Comparison of ENCODE assay signal across 16 mouse cellular contexts in genomic region chr4:63048606-63049005, GRCm38 (mm10).
DNase-seq lines count a peak whose midpoint lies in the region; ATAC-seq and TF ChIP-seq lines count a peak whose summit lies in the region.
"Had no signal": no experiment of that assay in that cellular context is flagged by ENCODE, and none has a peak within 500 bp of the region (broad histone marks: within the 10 kb centered on the region; RNA-seq: fewer than 3 reads in every experiment).

No protein-coding gene starts in this region.

- dilution Hi-C loops in CH12.LX (cut with MboI; ENCODE audit: extremely low pct_ligation_motif_present, extremely low pct_unique_long_range_greater_than_20kb, low sequenced_read_pairs), result no loop called here

- no peaks in the 10 kb centered on the region for H3K27me3 ChIP-seq in hindbrain, embryonic 11.5 days (ENCODE audit: control insufficient read depth, insufficient read depth, low read length)
- H3K27me3 ChIP-seq in hindbrain, postnatal 0 days (ENCODE audit: insufficient read depth, low read length), result no peaks in the 10 kb centered on the region
- no peaks in the 10 kb centered on the region for H3K27me3 ChIP-seq in neural tube, embryonic 12.5 days (replicated peaks)
- H3K27me3 ChIP-seq in CH12.LX (replicated peaks), result peaks cover 32% of the 10 kb centered on the region
- no peaks in the 10 kb centered on the region for H3K27me3 ChIP-seq in kidney, postnatal 0 days (ENCODE audit: insufficient read depth, low read length)
- H3K27me3 ChIP-seq: embryonic facial prominence, embryonic 13.5 days; midbrain, embryonic 15.5 days had no signal

- H3K9me3 ChIP-seq in hindbrain, embryonic 11.5 days (ENCODE audit: control insufficient read depth, low read length), result no peaks in the 10 kb centered on the region
- H3K9me3 ChIP-seq in hindbrain, postnatal 0 days (ENCODE audit: low read length), result no peaks in the 10 kb centered on the region
- no peaks in the 10 kb centered on the region for H3K9me3 ChIP-seq in neural tube, embryonic 12.5 days
- H3K9me3 ChIP-seq in CH12.LX (replicated peaks; ENCODE audit: low read length), result peaks cover 2% of the 10 kb centered on the region
- H3K9me3 ChIP-seq in kidney, postnatal 0 days (replicated peaks; ENCODE audit: low read length), result no peaks in the 10 kb centered on the region
- H3K9me3 ChIP-seq: embryonic facial prominence, embryonic 13.5 days; midbrain, embryonic 15.5 days had no signal

- H3K27ac ChIP-seq in hindbrain, embryonic 11.5 days (ENCODE audit: low read depth, low read length), result no peak overlapping the region
- H3K27ac ChIP-seq in hindbrain, postnatal 0 days, result no peak overlapping the region
- no peak overlapping the region for H3K27ac ChIP-seq in neural tube, embryonic 12.5 days
- no peak overlapping the region for H3K27ac ChIP-seq in CH12.LX (ENCODE audit: insufficient read depth, low read depth)
- H3K27ac ChIP-seq in kidney, postnatal 0 days, result peak overlapping the region; percentile 93
- H3K27ac ChIP-seq: embryonic facial prominence, embryonic 13.5 days; forebrain, embryonic 10.5 days; layer of hippocampus, adult 2 months; liver, embryonic 14.5 days; midbrain, embryonic 15.5 days had no signal

- in situ Hi-C loops in CH12.LX (cut with MboI; ENCODE audit: low pct_ligation_motif_present, low pct_unique_long_range_greater_than_20kb, low sequenced_read_pairs), result no loop called here

- no peak overlapping the region for H3K4me2 ChIP-seq in hindbrain, embryonic 11.5 days (replicated peaks; ENCODE audit: low read depth, low read length)
- H3K4me2 ChIP-seq in hindbrain, postnatal 0 days (ENCODE audit: low read depth, low read length), result no peak overlapping the region
- H3K4me2 ChIP-seq in neural tube, embryonic 12.5 days (replicated peaks), result no peak overlapping the region
- H3K4me2 ChIP-seq in CH12.LX (ENCODE audit: insufficient read depth, low read depth, poor library complexity, severe bottlenecking), result no peak overlapping the region
- no peak overlapping the region for H3K4me2 ChIP-seq in kidney, postnatal 0 days (ENCODE audit: low read length)
- H3K4me2 ChIP-seq: embryonic facial prominence, embryonic 13.5 days; midbrain, embryonic 15.5 days had no signal

- ATAC-seq in hindbrain, embryonic 11.5 days (ENCODE audit: low FRiP score), result peak; percentile 57; the same call in 1 of the 2 replicates
- ATAC-seq in hindbrain, postnatal 0 days, result no peak
- 0 out of 2 replicates have a peak, but pooled peaks have one; percentile 41 for ATAC-seq in neural tube, embryonic 12.5 days (ENCODE audit: low FRiP score, low read depth)
- no peak for ATAC-seq in kidney, postnatal 0 days (replicated peaks; ENCODE audit: low FRiP score, low read depth)
- ATAC-seq: lung, postnatal 0 days; midbrain, embryonic 15.5 days had no signal

- H3K4me1 ChIP-seq in hindbrain, embryonic 11.5 days (replicated peaks; ENCODE audit: control insufficient read depth, insufficient read depth, low read length), result no peaks in the 10 kb centered on the region
- 0 out of 2 replicates have a peak, but pooled peaks cover 5% of the 10 kb centered on the region for H3K4me1 ChIP-seq in hindbrain, postnatal 0 days (ENCODE audit: insufficient read depth, low read length)
- H3K4me1 ChIP-seq in neural tube, embryonic 12.5 days, result peaks cover 14% of the 10 kb centered on the region; the same call in 1 of the 2 replicates
- H3K4me1 ChIP-seq in CH12.LX (ENCODE audit: control insufficient read depth in 1 of 2, insufficient read depth in 2 of 2), result no peaks in the 10 kb centered on the region
- peaks cover 33% of the 10 kb centered on the region for H3K4me1 ChIP-seq in kidney, postnatal 0 days (replicated peaks; ENCODE audit: insufficient read depth, low read length)

- TF ChIP-seq RAD21 in CH12.LX (IDR thresholded peaks at IDR 0.05; ENCODE audit: low read depth, low read length), result no peak

- no peak overlapping the region for H3K9ac ChIP-seq in hindbrain, embryonic 11.5 days (ENCODE audit: low read depth, low read length)
- no peak overlapping the region for H3K9ac ChIP-seq in hindbrain, postnatal 0 days (replicated peaks; ENCODE audit: low read length)
- no peak overlapping the region for H3K9ac ChIP-seq in neural tube, embryonic 12.5 days
- H3K9ac ChIP-seq in CH12.LX (ENCODE audit: insufficient read depth, low read depth), result no peak overlapping the region
- no peak overlapping the region for H3K9ac ChIP-seq in kidney, postnatal 0 days (ENCODE audit: low read depth, low read length)
- H3K9ac ChIP-seq: embryonic facial prominence, embryonic 13.5 days; liver, embryonic 14.5 days; midbrain, embryonic 15.5 days had no signal

- H3K79me2 ChIP-seq in CH12.LX (replicated peaks; ENCODE audit: control insufficient read depth, extremely low read depth, insufficient read depth, poor library complexity, severe bottlenecking), result no peaks in the 10 kb centered on the region

- no peak for DNase-seq in hindbrain, embryonic 11.5 days (ENCODE audit: low spot score)
- no peak for DNase-seq in hindbrain, postnatal 0 days (ENCODE audit: low spot score)
- DNase-seq in neural tube, embryonic 10.5 days (ENCODE audit: extremely low spot score, low spot score), result no peak
- DNase-seq in CH12.LX (ENCODE audit: extremely low read depth), result peak; percentile 4
- no peak for DNase-seq in kidney, postnatal 0 days (ENCODE audit: low spot score)
- DNase-seq in frontal cortex, postnatal 25 days (ENCODE audit: low spot score in 2 of 2), result no peak
- DNase-seq: adrenal gland, postnatal 36 days; cerebellum, adult 9-10 months; gastrocnemius, postnatal 10 days had no signal

- WGBS in hindbrain, embryonic 11.5 days, result 70% methylated on average over 3 of the region's 3 CpGs
- 85% methylated on average over 3 of the region's 3 CpGs for WGBS in hindbrain, postnatal 0 days
- WGBS in neural tube, embryonic 12.5 days, result 59% methylated on average over 3 of the region's 3 CpGs
- WGBS in kidney, postnatal 0 days, result 71% methylated on average over 3 of the region's 3 CpGs

- no peak for TF ChIP-seq CTCF in hindbrain, postnatal 0 days (IDR thresholded peaks at IDR 0.05; ENCODE audit: low read depth)
- no peak for TF ChIP-seq CTCF in CH12.LX (conservative IDR thresholded peaks at IDR 0.05 in 1 of 2, IDR thresholded peaks at IDR 0.05 in 1 of 2; ENCODE audit: low read depth in 2 of 2, low read length in 2 of 2)
- TF ChIP-seq CTCF in kidney, postnatal 0 days (IDR thresholded peaks at IDR 0.05; ENCODE audit: low read depth), result no peak

- H3K4me3 ChIP-seq in hindbrain, embryonic 11.5 days (ENCODE audit: low read depth, low read length), result no peak overlapping the region
- no peak overlapping the region for H3K4me3 ChIP-seq in hindbrain, postnatal 0 days (ENCODE audit: low read length)
- no peak overlapping the region for H3K4me3 ChIP-seq in neural tube, embryonic 12.5 days
- H3K4me3 ChIP-seq in CH12.LX (replicated peaks in 1 of 3; ENCODE audit: low read depth in 2 of 3, low read length in 2 of 3, poor library complexity in 1 of 3), result no peak overlapping the region
- no peak overlapping the region for H3K4me3 ChIP-seq in kidney, postnatal 0 days (replicated peaks; ENCODE audit: low read depth, low read length)
- H3K4me3 ChIP-seq: embryonic facial prominence, embryonic 13.5 days; forebrain, embryonic 10.5 days; layer of hippocampus, adult 2 months; midbrain, embryonic 15.5 days had no signal

- TF ChIP-seq POLR2A in CH12.LX (IDR thresholded peaks at IDR 0.05; ENCODE audit: low read depth, low read length), result no peak

- H3K36me3 ChIP-seq in hindbrain, embryonic 11.5 days (ENCODE audit: control insufficient read depth, insufficient read depth, low read length), result no peaks in the 10 kb centered on the region
- no peaks in the 10 kb centered on the region for H3K36me3 ChIP-seq in hindbrain, postnatal 0 days (ENCODE audit: insufficient read depth, low read length)
- no peaks in the 10 kb centered on the region for H3K36me3 ChIP-seq in neural tube, embryonic 12.5 days
- no peaks in the 10 kb centered on the region for H3K36me3 ChIP-seq in CH12.LX (replicated peaks in 1 of 2; ENCODE audit: control insufficient read depth in 1 of 2, insufficient read depth in 1 of 2, low read length in 1 of 2)
- no peaks in the 10 kb centered on the region for H3K36me3 ChIP-seq in kidney, postnatal 0 days (ENCODE audit: insufficient read depth, low read length)
- H3K36me3 ChIP-seq: embryonic facial prominence, embryonic 13.5 days; midbrain, embryonic 15.5 days had no signal

- TF ChIP-seq EP300 in CH12.LX (IDR thresholded peaks at IDR 0.05; ENCODE audit: low read length), result no peak

TF ChIP-seq in CH12.LX, 34 proteins besides CTCF, POLR2A, EP300 and RAD21:
- TF ChIP-seq JUND (conservative IDR thresholded peaks at IDR 0.05; ENCODE audit: low read depth, low read length) (peak; percentile 48; the same call in 1 of the 2 replicates), JUN (IDR thresholded peaks at IDR 0.05; ENCODE audit: insufficient read depth, low read depth, low read length) (peak; percentile 41), ZC3H11A (IDR thresholded peaks at IDR 0.05; ENCODE audit: low read depth, low read length) (no peak)

Comparison
In these comparisons a context has a peak if more than half of its experiments do, and no peak if none do; other contexts are left out.
1. ATAC-seq: peak in hindbrain, embryonic 11.5 days (single experiment) and neural tube, embryonic 12.5 days (single experiment); none in hindbrain, postnatal 0 days (single experiment) and kidney, postnatal 0 days (single experiment).